Mouse (Mus musculus) hindbrain, postnatal 0 days (tissue): ENCODE results near the gene Cyp26c1. TPM values are rescaled to one million over a fixed set of nuclear protein-coding genes. Genes with fewer than 3 reads are reported as not detected.

Experiments used
- ATAC-seq: fragments of 200-750 bp; cut with Nextera tagmentation; 2 replicates; pipeline ENCODE4 v1.8.0; 2017; ENCODE audit warnings: mild to moderate bottlenecking, moderate TSS enrichment, moderate library complexity
- DNase-seq: peaks from one replicate; pipeline ENCODE4 v3.0.0-alpha.2; 2015; ENCODE audit warnings: low spot score
- H3K27ac ChIP-seq: fragments of 300-500 bp; sonication (generic); 2 replicates; pipeline ENCODE4 v1.5.1; 2014; ENCODE audit warnings: mild to moderate bottlenecking
- H3K27me3 ChIP-seq: fragments of 300-500 bp; sonication (generic); 2 replicates; pipeline ENCODE4 v1.6.1; 2014; ENCODE audit warnings: low read length, mixed read lengths; ENCODE audit not compliant: insufficient read depth
- H3K36me3 ChIP-seq: fragments of 300-500 bp; sonication (generic); 2 replicates; pipeline ENCODE4 v1.6.1; 2014; ENCODE audit warnings: low read length, mixed read lengths; ENCODE audit not compliant: insufficient read depth
- H3K4me1 ChIP-seq: fragments of 300-500 bp; sonication (generic); 2 replicates; pipeline ENCODE4 v1.6.1; 2014; ENCODE audit warnings: antibody characterized with exemption, low read length, mixed read lengths; ENCODE audit not compliant: insufficient read depth
- H3K4me2 ChIP-seq: fragments of 300-500 bp; sonication (generic); 2 replicates; pipeline ENCODE4 v1.6.1; 2014; ENCODE audit warnings: low read depth, mild to moderate bottlenecking, low read length, moderate library complexity, mixed read lengths
- H3K4me3 ChIP-seq: fragments of 300-500 bp; sonication (generic); 2 replicates; pipeline ENCODE4 v1.5.1; 2014; ENCODE audit warnings: low read length
- H3K9ac ChIP-seq: fragments of 300-500 bp; sonication (generic); replicated peaks from 2 replicates; pipeline ENCODE4 v1.6.1; 2014; ENCODE audit warnings: mild to moderate bottlenecking, low read length, moderate library complexity, mixed read lengths
- H3K9me3 ChIP-seq: fragments of 300-500 bp; sonication (generic); 2 replicates; pipeline ENCODE4 v1.6.1; 2016; ENCODE audit warnings: low read length, mixed read lengths
- CTCF ChIP-seq: IDR thresholded peaks from 2 replicates; pipeline ENCODE4 v1.5.1; 2016; ENCODE audit warnings: antibody characterized with exemption, control low read depth, low read depth
- WGBS: fragments of 180-500 bp; shearing (Covaris S2); extraction: QIAGEN DNeasy Blood & Tissue Kit; methylation state at CpG from one replicate; pipeline ENCODE4 v1.1.7; 2014; 5-methylcytosine and 5-hydroxymethylcytosine counted together
- polyA plus RNA-seq: library from polyadenylated mRNA; unstranded; fragments of >200 nt; fragmentation: Nextera tagmentation; extraction: Ambion mirVana; gene quantifications from 2 replicates; pipeline ENCODE4 v1.2.1, GENCODE M21; 2015
- total RNA-seq: library from RNA; depleted of rRNA; stranded (reverse); fragments of >200 nt; gene quantifications from 2 replicates; pipeline ENCODE4 v1.2.3, GENCODE M21; 2014; rRNA removed

The Cyp26c1 gene
- total RNA-seq (not detected in 2 replicates), polyA plus RNA-seq (not detected in 2 replicates)

DNA sequence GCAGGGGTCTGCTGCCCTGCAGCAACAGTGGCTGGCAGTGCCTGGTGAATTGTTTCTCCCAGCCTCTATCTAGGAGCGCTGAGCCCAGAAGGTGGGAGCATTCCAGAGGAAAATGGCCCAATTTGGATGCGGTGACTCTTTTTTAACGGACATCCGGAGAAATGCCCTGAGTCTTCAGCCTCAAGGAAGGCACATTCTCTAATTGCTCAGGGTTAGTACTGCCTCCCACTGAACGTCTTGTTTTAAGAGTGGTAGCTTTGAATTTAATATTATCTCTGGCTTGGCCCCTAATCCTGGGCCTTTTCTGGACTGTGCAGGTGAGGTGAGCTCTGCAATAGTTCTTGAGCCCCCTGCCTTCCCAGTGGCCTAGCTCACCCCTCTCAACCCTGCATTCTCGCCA lies at the start of gene Cyp26c1:
Cyp26c1 (plus strand) TSS at position 301 of the 400 bp plus-strand sequence.
- Histone ChIP-seq H3K9me3 (no peaks in the 10 kb centered on the region), H3K4me2 (0 out of 2 replicates have a peak within 1 kb of the TSS, but pooled peaks have one; percentile 13), H3K36me3 (no peaks in the 10 kb centered on the region), H3K9ac (no peak within 1 kb of the TSS), H3K27ac (no peak within 1 kb of the TSS), H3K4me3 (no peak within 1 kb of the TSS), H3K27me3 (peaks cover 73% of the 10 kb centered on the region), H3K4me1 (peaks cover 5% of the 10 kb centered on the region; the same call in 1 of the 2 replicates)
- no peak for TF ChIP-seq CTCF
- DNase-seq (no peak), ATAC-seq (no peak)
- 20% methylated on average over 6 of the region's 6 CpGs for WGBS

DNA sequence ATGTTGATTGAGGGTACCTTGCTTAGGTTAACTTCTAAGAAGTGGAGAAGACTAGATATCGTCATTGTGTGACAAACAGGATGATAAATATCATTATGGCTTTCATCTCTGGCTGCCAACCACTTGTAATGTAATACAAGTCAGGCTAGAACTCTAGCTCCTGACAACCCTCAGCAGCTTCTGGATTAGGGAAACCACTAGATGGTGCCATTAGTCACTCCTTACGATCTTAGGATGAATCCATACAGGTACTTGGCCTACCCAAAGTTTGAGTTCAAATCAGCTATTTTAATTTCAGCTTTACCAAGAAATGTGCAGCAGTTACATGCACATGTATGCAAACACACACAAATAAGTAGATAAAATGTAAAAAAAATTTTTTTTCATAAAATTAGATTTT lies 37.4 kb upstream of the Cyp26c1 start:
- 40% methylated on average over 2 of the region's 2 CpGs for WGBS
- Histone ChIP-seq H3K4me3 (no peak overlapping the region), H3K27ac (no peak overlapping the region), H3K9ac (no peak overlapping the region), H3K36me3 (no peaks in the 10 kb centered on the region), H3K9me3 (no peaks in the 10 kb centered on the region), H3K4me1 (no peaks in the 10 kb centered on the region), H3K4me2 (no peak overlapping the region), H3K27me3 (no peaks in the 10 kb centered on the region)
- peak; percentile 42 for TF ChIP-seq CTCF
- ATAC-seq (no peak), DNase-seq (peak; percentile 35)

DNA sequence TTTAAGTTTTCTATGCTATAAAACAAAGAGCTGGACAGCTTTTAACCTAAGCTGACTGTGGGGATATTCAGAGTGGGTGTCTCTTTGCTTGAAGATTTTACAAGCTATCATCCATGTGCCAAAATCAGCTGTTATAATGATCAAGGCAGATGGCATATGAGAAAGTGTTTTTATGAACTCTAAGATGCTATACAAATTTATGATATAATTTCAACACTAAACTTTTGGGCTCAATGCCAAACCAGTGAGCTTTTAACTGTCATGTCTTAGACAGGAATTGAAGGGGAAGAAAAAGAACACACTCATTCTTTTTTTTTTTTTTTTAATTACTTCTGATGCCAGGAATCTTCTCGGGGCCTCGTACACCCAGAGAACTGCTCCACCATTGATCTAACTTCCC lies 34.9 kb upstream of the Cyp26c1 start:
- no peak overlapping the region for H3K27ac ChIP-seq

DNA sequence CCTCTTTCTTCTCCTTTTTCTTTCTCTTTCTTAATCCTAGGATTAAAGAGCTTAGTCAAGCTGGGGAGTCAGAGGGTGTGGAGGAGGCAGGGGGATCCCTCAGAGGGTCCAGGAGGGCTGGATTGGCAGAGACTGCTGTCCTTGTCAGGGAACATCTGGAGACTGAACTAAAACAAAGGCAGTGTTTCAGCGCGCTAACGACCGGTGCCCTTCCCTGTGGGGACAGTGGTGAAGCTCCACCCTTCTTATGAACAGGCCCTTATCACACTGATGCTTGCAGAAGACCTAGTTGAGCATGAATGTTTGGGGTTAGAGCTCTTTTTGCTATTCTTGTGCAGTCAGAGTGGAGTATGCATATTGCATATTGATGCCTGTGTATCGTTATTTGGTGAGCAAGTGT lies 31.4 kb upstream of the Cyp26c1 start:
- no peaks in the 10 kb centered on the region for H3K9me3 ChIP-seq
- no peak for TF ChIP-seq CTCF
- H3K27ac ChIP-seq, result no peak overlapping the region
- ATAC-seq (no peak), DNase-seq (no peak)
- no peak overlapping the region for H3K4me3 ChIP-seq
- H3K27me3 ChIP-seq, result no peaks in the 10 kb centered on the region
- H3K4me2 ChIP-seq, result no peak overlapping the region
- H3K4me1 ChIP-seq, result no peaks in the 10 kb centered on the region
- WGBS, result 35% methylated on average over 5 of the region's 5 CpGs
- no peaks in the 10 kb centered on the region for H3K36me3 ChIP-seq
- H3K9ac ChIP-seq, result no peak overlapping the region

More for the DNA sequence above, 34.9 kb upstream of the Cyp26c1 start:
- Histone ChIP-seq H3K9me3 (no peaks in the 10 kb centered on the region), H3K4me1 (no peaks in the 10 kb centered on the region), H3K27me3 (no peaks in the 10 kb centered on the region), H3K4me2 (no peak overlapping the region), H3K4me3 (no peak overlapping the region), H3K36me3 (no peaks in the 10 kb centered on the region), H3K9ac (no peak overlapping the region)
- WGBS, result 59% methylated on average over 2 of the region's 2 CpGs
- no peak for TF ChIP-seq CTCF
- ATAC-seq, result no peak
- DNase-seq, result no peak

DNA sequence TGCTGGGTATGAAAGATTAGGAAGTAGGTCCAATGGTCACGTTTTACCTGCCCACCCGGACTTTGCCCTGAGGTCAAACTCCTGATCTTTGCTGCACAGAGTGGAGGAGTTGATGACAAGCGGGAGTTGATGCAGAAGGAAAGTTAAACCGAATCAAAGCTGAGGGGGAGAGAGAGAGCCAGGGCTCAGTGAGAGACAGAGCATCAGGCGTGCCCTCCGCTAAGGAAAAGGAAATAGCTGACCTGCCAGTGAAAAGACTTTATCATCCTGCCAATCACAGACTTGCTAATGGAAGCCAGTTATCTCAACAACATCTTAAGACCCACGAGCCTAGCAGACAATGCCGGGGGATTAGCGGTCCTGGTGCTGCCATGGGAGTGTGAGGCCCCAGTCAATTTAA lies 28.9 kb upstream of the Cyp26c1 start:
- Histone ChIP-seq H3K36me3 (no peaks in the 10 kb centered on the region), H3K4me2 (no peak overlapping the region), H3K27me3 (no peaks in the 10 kb centered on the region), H3K4me3 (no peak overlapping the region), H3K9me3 (no peaks in the 10 kb centered on the region), H3K9ac (no peak overlapping the region), H3K4me1 (no peaks in the 10 kb centered on the region), H3K27ac (no peak overlapping the region)
- no peak for TF ChIP-seq CTCF
- no peak for DNase-seq
- 17% methylated on average over 9 of the region's 9 CpGs for WGBS
- no peak for ATAC-seq

GRCm38 (mm10) chr19:37665256-37665655 lies 20.1 kb upstream of the Cyp26c1 start:
- H3K27ac ChIP-seq, result no peak overlapping the region
- no peaks in the 10 kb centered on the region for H3K36me3 ChIP-seq
- 71% methylated on average over 6 of the region's 6 CpGs for WGBS
- H3K4me3 ChIP-seq, result no peak overlapping the region
- DNase-seq (no peak), ATAC-seq (no peak)
- no peaks in the 10 kb centered on the region for H3K4me1 ChIP-seq
- H3K27me3 ChIP-seq, result no peaks in the 10 kb centered on the region
- no peak overlapping the region for H3K9ac ChIP-seq
- H3K9me3 ChIP-seq, result no peaks in the 10 kb centered on the region
- no peak for TF ChIP-seq CTCF
- no peak overlapping the region for H3K4me2 ChIP-seq

- no peak overlapping the region for H3K27ac ChIP-seq
- no peak overlapping the region for H3K9ac ChIP-seq
- no peaks in the 10 kb centered on the region for H3K4me1 ChIP-seq
- no peaks in the 10 kb centered on the region for H3K27me3 ChIP-seq
- DNase-seq (no peak), ATAC-seq (no peak)
- no peak overlapping the region for H3K4me2 ChIP-seq
- 68% methylated on average over 13 of the region's 13 CpGs for WGBS
- no peaks in the 10 kb centered on the region for H3K9me3 ChIP-seq
- H3K36me3 ChIP-seq, result no peaks in the 10 kb centered on the region
- no peak for TF ChIP-seq CTCF
- no peak overlapping the region for H3K4me3 ChIP-seq
Observed at GRCm38 (mm10) chr19:37667855-37668594, 17.4 kb upstream of the Cyp26c1 start.
